Mouse (Mus musculus) kidney, postnatal 0 days (tissue): ENCODE measurements at regions not wholly inside any gene's neighbourhood (a gene's known extent, or its start where the extent isn't known, plus 50 kb on each side); places are given as distances from the start of the nearest gene placed in this dataset.
A peak's percentile ranks its signal among the peaks of the same experiment; 100 is the strongest.

Experiments
- ATAC-seq: fragments of 200-750 bp; cut with Nextera tagmentation; replicated peaks from 2 replicates; pipeline ENCODE4 v1.8.0; 2017; ENCODE audit warnings: low read depth, moderate number of reproducible peaks, moderate TSS enrichment, moderate library complexity; ENCODE audit not compliant: low FRiP score
- DNase-seq: peaks from one replicate; pipeline ENCODE4 v3.0.0-alpha.2; 2016; ENCODE audit warnings: low spot score
- H3K27ac ChIP-seq: fragments of 300-500 bp; sonication (generic); 2 replicates; pipeline ENCODE4 v1.5.1; 2014; ENCODE audit warnings: mild to moderate bottlenecking
- H3K27me3 ChIP-seq: fragments of 300-500 bp; sonication (generic); 2 replicates; pipeline ENCODE4 v1.6.1; 2014; ENCODE audit warnings: low read length, mixed read lengths; ENCODE audit not compliant: insufficient read depth
- H3K36me3 ChIP-seq: fragments of 300-500 bp; sonication (generic); 2 replicates; pipeline ENCODE4 v1.6.1; 2014; ENCODE audit warnings: low read length, mixed read lengths; ENCODE audit not compliant: insufficient read depth
- H3K4me1 ChIP-seq: fragments of 300-500 bp; sonication (generic); replicated peaks from 2 replicates; pipeline ENCODE4 v1.6.1; 2014; ENCODE audit warnings: antibody characterized with exemption, low read length, mixed read lengths; ENCODE audit not compliant: insufficient read depth
- H3K4me2 ChIP-seq: fragments of 300-500 bp; sonication (generic); 2 replicates; pipeline ENCODE4 v1.6.1; 2014; ENCODE audit warnings: mild to moderate bottlenecking, low read length, moderate library complexity, mixed read lengths
- H3K4me3 ChIP-seq: fragments of 300-500 bp; sonication (generic); replicated peaks from 2 replicates; pipeline ENCODE4 v1.5.1; 2014; ENCODE audit warnings: low read depth, low read length
- H3K9ac ChIP-seq: fragments of 300-500 bp; sonication (generic); 2 replicates; pipeline ENCODE4 v1.6.1; 2014; ENCODE audit warnings: low read depth, low read length
- H3K9me3 ChIP-seq: fragments of 300-500 bp; sonication (generic); replicated peaks from 2 replicates; pipeline ENCODE4 v1.6.1; 2016; ENCODE audit warnings: low read length, inconsistent platforms, mixed read lengths
- CTCF ChIP-seq: IDR thresholded peaks from 2 replicates; pipeline ENCODE4 v1.5.1; 2016; ENCODE audit warnings: antibody characterized with exemption, low read depth, mild to moderate bottlenecking, moderate library complexity
- WGBS: fragments of 180-500 bp; shearing (Covaris S2); extraction: QIAGEN DNeasy Blood & Tissue Kit; methylation state at CpG from one replicate; pipeline ENCODE4 v1.1.7; 2014; 5-methylcytosine and 5-hydroxymethylcytosine counted together

DNA sequence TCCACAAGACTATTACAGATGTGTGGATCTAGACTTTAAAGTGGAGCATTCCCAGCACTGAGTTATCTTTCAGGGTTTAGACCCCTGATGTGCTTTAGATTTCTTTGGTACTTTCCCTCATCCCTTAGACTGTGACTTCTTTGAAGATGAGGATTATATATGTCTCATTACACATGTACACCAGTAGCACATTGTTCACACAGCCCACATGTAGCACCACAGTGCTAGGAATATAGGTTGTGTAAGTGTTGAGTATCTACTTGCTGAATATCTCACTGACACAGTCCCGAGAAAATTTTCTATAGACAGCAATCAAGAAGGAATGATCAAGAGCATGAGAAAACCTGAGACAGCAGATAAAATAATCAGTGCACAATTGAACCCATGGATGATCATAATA lies 243.4 kb upstream of the Brinp1 start:
- H3K27me3 ChIP-seq, result no peaks in the 10 kb centered on the region
- H3K4me3 ChIP-seq, result no peak overlapping the region
- H3K9ac ChIP-seq, result no peak overlapping the region
- no peak overlapping the region for H3K27ac ChIP-seq
- H3K36me3 ChIP-seq, result no peaks in the 10 kb centered on the region
- ATAC-seq (no peak), DNase-seq (no peak)
- WGBS, result 94% methylated on average over 1 of the region's 1 CpGs
- H3K4me1 ChIP-seq, result no peaks in the 10 kb centered on the region
- TF ChIP-seq CTCF, result no peak
- no peaks in the 10 kb centered on the region for H3K9me3 ChIP-seq
- H3K4me2 ChIP-seq, result no peak overlapping the region

DNA sequence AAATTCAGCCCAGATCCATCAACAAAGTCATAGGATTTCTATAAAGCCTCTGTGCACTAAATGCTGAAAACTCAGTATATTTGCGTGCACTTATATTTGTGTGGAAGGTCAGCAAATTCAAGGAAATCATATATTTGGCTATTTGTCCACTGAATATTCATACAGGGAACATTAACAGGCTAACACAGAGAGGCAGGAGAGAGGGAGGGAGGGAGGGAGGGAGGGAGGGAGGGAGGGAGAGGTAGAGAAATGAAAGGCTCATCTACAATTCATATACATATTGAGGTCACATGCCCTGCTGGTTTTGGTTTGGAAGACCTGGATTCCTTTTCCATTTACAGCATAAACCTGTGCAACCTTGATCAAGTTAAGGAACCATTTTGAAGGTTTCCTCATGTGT lies 241.9 kb upstream of the Brinp1 start:
- no peaks in the 10 kb centered on the region for H3K4me1 ChIP-seq
- no peaks in the 10 kb centered on the region for H3K9me3 ChIP-seq
- peak overlapping the region; percentile 46 for H3K9ac ChIP-seq
- H3K27ac ChIP-seq, result no peak overlapping the region
- TF ChIP-seq CTCF, result no peak
- H3K27me3 ChIP-seq, result no peaks in the 10 kb centered on the region
- no peak for ATAC-seq
- no peak for DNase-seq
- no peaks in the 10 kb centered on the region for H3K36me3 ChIP-seq
- H3K4me3 ChIP-seq, result no peak overlapping the region
- H3K4me2 ChIP-seq, result peak overlapping the region; percentile 70
- 75% methylated on average over 1 of the region's 1 CpGs for WGBS

DNA sequence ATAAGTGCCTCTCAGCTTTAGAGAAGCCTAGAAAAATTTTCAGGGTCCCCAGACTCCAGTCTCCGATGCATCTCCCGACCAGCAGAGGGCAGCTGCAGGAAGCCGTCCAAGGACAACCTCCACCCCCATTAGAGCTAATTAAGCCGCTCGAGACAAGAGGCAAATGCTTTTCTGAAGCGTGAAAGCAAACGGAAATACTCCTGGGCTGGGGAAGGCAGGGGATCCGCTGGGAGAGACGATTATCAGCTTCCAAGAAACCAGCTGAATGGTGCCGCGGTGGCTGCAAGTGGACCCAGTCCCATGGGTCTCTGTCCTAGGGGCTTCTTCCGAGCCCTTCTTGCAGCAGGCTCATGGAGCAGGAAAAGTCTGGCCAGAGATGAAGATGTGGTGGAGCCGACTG lies 241.4 kb upstream of the Brinp1 start:
- H3K9ac ChIP-seq, result peak overlapping the region; percentile 46
- no peak overlapping the region for H3K27ac ChIP-seq
- H3K27me3 ChIP-seq, result no peaks in the 10 kb centered on the region
- peak overlapping the region; percentile 30 for H3K4me3 ChIP-seq
- H3K4me2 ChIP-seq, result peak overlapping the region; percentile 70
- WGBS, result 0% methylated on average over 13 of the region's 13 CpGs
- TF ChIP-seq CTCF, result peak; percentile 84
- peak; percentile 87 for DNase-seq
- peak; percentile 76 for ATAC-seq
- H3K9me3 ChIP-seq, result no peaks in the 10 kb centered on the region
- no peaks in the 10 kb centered on the region for H3K4me1 ChIP-seq
- no peaks in the 10 kb centered on the region for H3K36me3 ChIP-seq
